Mouse (Mus musculus) lung, postnatal 36 days (tissue): ENCODE data around the gene Dock2.

Experiments
- DNase-seq: peaks from one replicate; pipeline ENCODE4 v3.0.0; 2022; ENCODE audit warnings: mixed read lengths

The Dock2 gene

DNA sequence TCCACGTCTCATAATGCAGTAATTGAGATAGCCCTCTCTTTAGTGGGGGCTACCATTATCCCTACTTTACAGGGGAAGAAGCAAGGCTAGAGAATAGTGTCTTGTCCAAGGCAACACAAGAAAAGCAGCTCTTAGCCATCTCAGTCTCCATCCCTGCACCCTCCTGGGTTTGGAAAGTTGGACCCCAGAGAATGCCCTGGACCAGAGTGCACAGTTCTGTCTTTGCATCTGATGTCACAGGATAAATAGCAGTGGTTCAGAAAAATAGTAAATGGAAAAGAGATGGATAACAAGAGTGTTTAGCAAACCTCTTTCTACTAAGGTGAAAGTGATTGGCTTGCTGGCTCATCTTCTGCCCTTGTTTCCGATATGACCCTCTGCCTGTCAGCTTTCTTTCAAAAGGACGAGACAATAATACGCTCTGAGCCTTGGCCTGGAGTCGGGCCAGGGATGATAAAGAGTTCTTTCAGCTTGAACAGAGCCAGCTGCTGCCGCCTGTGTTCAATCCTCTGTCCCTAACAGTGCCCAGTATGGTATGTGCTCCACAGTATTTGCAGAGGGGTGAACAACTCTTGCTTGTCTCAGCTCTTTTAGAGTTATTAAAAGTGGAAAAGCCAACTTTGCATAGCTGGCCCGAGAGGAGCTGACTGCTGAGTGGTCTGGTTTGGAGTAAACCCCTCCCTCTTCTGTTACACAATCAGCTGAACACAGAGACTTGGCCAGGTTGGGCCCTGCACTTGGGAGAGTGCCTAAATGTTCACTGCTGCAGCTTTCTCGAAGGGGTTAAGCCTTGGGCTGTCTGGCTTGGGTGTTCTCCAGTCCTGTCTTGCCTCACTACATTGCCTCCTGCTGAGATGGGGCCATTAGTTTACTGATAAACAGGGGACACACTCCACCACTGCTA lies 602.2 kb downstream of the Dock2 start:
- peak; percentile 79 for DNase-seq

DNA sequence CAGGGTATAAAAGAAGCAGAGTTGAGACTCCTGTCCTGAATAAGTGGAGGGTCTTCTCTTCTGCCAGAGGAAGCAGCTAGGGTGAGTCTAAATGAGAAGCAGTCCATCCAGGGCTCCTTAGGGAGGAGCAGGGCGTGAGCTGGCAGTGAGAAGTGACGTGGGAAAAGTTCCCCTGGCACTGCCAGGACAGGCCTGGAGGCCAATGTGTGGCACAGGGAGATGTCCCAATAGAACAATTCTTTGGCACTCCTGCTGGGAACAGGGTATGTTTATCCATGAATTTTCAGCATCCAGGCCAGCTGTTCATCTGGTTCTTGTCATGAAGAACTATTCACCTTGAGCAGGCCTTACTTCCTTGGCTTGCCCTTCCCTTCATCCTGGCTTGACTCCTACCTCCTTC lies 604.9 kb downstream of the Dock2 start:
- no peak for DNase-seq
